Mouse (Mus musculus) heart, adult 2 months (tissue): ENCODE results near the gene Palld. TPM values are rescaled to one million over a fixed set of nuclear protein-coding genes. Genes with fewer than 3 reads are reported as not detected.

Experiments
- DNase-seq, 2 experiments: peaks; one replicate each; pipeline ENCODE4 v3.0.0; 2021
- H3K27ac ChIP-seq: fragments of 200-600 bp; 2 replicates; pipeline ENCODE4 v1.8.1; 2022
- H3K27me3 ChIP-seq: fragments of 200-500 bp; 2 replicates; pipeline ENCODE4 v1.6.1; 2012; ENCODE audit warnings: mild to moderate bottlenecking, low read length, inconsistent platforms, mixed read lengths; ENCODE audit not compliant: control insufficient read depth, insufficient read depth
- H3K36me3 ChIP-seq: fragments of 200-500 bp; 2 replicates; pipeline ENCODE4 v1.6.1; 2012; ENCODE audit warnings: low read length, inconsistent platforms; ENCODE audit not compliant: control insufficient read depth, insufficient read depth
- H3K4me1 ChIP-seq: fragments of 200-500 bp; 2 replicates; pipeline ENCODE4 v1.6.1; 2011; ENCODE audit warnings: low read length; ENCODE audit not compliant: control insufficient read depth, insufficient read depth
- H3K4me3 ChIP-seq: fragments of 200-600 bp; 2 replicates; pipeline ENCODE4 v1.8.1; 2022
- H3K79me2 ChIP-seq: fragments of 200-500 bp; replicated peaks from 2 replicates; pipeline ENCODE4 v1.6.1; 2012; ENCODE audit warnings: mild to moderate bottlenecking, inconsistent platforms, low read length, moderate library complexity, mixed read lengths; ENCODE audit not compliant: control insufficient read depth, insufficient read depth
- H3K9ac ChIP-seq: fragments of 200-500 bp; 2 replicates; pipeline ENCODE4 v1.6.1; 2012; ENCODE audit warnings: low read depth, mild to moderate bottlenecking, control low read depth, inconsistent platforms, low read length, mixed read lengths
- CTCF ChIP-seq: fragments of 200-600 bp; IDR thresholded peaks from 2 replicates; pipeline ENCODE4 v1.8.1; 2022; ENCODE audit warnings: antibody characterized with exemption, mild to moderate bottlenecking, moderate library complexity
- EP300 ChIP-seq: fragments of 200-500 bp; IDR thresholded peaks from 2 replicates; pipeline ENCODE4 v1.6.1; 2011; ENCODE audit warnings: low read depth, low read length, control low read depth; ENCODE audit not compliant: insufficient read depth
- POLR2A ChIP-seq: fragments of 200-500 bp; IDR thresholded peaks from 2 replicates; pipeline ENCODE4 v1.6.1; 2011; ENCODE audit warnings: mild to moderate bottlenecking, low read depth, low read length, control low read depth; ENCODE audit not compliant: insufficient read depth
- WGBS: fragments of 180-500 bp; shearing (Covaris S2); methylation state at CpG from one replicate; pipeline ENCODE4 v1.1.7; 2018; 5-methylcytosine and 5-hydroxymethylcytosine counted together
- intact Hi-C: fragments of 180-260 bp; cut with DNase I; formaldehyde crosslinking; loops from one replicate; pipeline ENCODE4 v1.15.1; 2025
- polyA plus RNA-seq: library from polyadenylated mRNA; depleted of rRNA; stranded (reverse); fragments of >200 nt; gene quantifications from 2 replicates; pipeline ENCODE4 v1.2.3, GENCODE M21; 2012
- total RNA-seq, 2 experiments: library from RNA; stranded (reverse); gene quantifications; 2 replicates each; pipeline ENCODE4 v1.2.3; 2021

The Palld gene
- total and polyA plus RNA-seq, 3 experiments, result 60.3 to 188 (median 169) TPM

GRCm38 (mm10) chr8:61921454-61922054, 19.1 kb upstream of the Palld start:
- H3K27me3 ChIP-seq, result no peaks in the 10 kb centered on the region
- no peak overlapping the region for H3K4me3 ChIP-seq
- H3K27ac ChIP-seq, result peak overlapping the region; percentile 70
- H3K79me2 ChIP-seq, result no peaks in the 10 kb centered on the region
- intact Hi-C loops, result no loop called here
- peak in 1 of 2 experiments; percentile 49 for DNase-seq
- no peaks in the 10 kb centered on the region; the same call in 1 of the 2 replicates for H3K4me1 ChIP-seq
- peaks cover 1% of the 10 kb centered on the region for H3K36me3 ChIP-seq
- TF ChIP-seq CTCF (no peak), POLR2A (0 out of 2 replicates have a peak, but pooled peaks have one; percentile 21)
- 0 out of 2 replicates have a peak overlapping the region, but pooled peaks have one; percentile 44 for H3K9ac ChIP-seq
- 43% methylated on average over 10 of the region's 10 CpGs for WGBS

GRCm38 (mm10) chr8:61920389-61920788, 17.9 kb upstream of the Palld start:
- H3K27ac ChIP-seq, result peak overlapping the region; percentile 70
- intact Hi-C loops, result no loop called here

DNA sequence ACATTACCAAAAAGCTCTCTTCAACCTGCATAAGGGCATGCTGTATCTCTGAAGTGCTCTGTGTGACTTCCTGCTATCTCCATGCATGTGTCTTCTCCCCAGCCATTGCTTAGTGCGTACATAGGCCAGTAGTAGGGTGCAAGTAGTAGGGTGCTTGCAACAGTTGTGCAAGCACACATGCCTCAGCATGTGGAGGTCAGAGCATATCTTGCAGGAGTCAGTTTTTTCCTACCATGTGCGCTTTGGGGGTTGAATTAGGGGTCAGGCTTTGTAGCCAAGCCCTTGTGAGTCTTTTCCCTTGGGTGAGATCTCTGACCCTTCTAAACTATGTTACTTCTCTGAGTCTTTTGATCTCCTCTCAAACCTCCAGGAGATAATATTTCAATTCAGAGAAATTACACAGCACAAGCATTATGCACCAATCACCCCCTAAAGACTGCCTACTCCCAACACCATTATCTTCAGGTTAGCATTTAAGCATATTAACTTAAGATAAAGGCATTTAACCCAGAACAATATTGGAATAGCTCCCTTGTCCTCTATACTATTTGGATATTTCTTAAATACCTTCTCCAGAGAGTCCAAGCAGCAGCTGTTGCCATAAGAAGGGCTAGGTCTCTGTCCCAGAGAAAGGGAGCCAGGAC, 16.8 kb upstream of the Palld start:
- Histone ChIP-seq H3K9ac (no peak overlapping the region), H3K79me2 (no peaks in the 10 kb centered on the region), H3K27me3 (no peaks in the 10 kb centered on the region), H3K4me1 (no peaks in the 10 kb centered on the region; the same call in 1 of the 2 replicates), H3K4me3 (no peak overlapping the region), H3K36me3 (no peaks in the 10 kb centered on the region; the same call in none of the 2 replicates), H3K27ac (no peak overlapping the region)
- WGBS, result 84% methylated on average over 2 of the region's 2 CpGs
- no peak for DNase-seq
- TF ChIP-seq CTCF, result no peak
- no peak for TF ChIP-seq EP300
- no peak for TF ChIP-seq POLR2A
- intact Hi-C loops, result no loop called here

More at GRCm38 (mm10) chr8:61920389-61920788, 17.9 kb upstream of the Palld start:
- no peaks in the 10 kb centered on the region for H3K27me3 ChIP-seq
- 54% methylated on average over 7 of the region's 7 CpGs for WGBS
- no peak overlapping the region for H3K4me3 ChIP-seq
- no peak for DNase-seq
- no peaks in the 10 kb centered on the region; the same call in 1 of the 2 replicates for H3K4me1 ChIP-seq
- TF ChIP-seq EP300, result no peak
- no peak for TF ChIP-seq CTCF
- TF ChIP-seq POLR2A, result no peak
- H3K36me3 ChIP-seq, result no peaks in the 10 kb centered on the region; the same call in none of the 2 replicates
- no peak overlapping the region for H3K9ac ChIP-seq
- H3K79me2 ChIP-seq, result no peaks in the 10 kb centered on the region

GRCm38 (mm10) chr8:61917287-61917686, 14.8 kb upstream of the Palld start:
- Histone ChIP-seq H3K4me3 (no peak overlapping the region), H3K79me2 (no peaks in the 10 kb centered on the region), H3K36me3 (no peaks in the 10 kb centered on the region; the same call in 1 of the 2 replicates), H3K27ac (no peak overlapping the region), H3K4me1 (peaks cover 1% of the 10 kb centered on the region; the same call in 1 of the 2 replicates), H3K9ac (no peak overlapping the region), H3K27me3 (no peaks in the 10 kb centered on the region)
- no peak for TF ChIP-seq EP300
- no peak for TF ChIP-seq CTCF
- TF ChIP-seq POLR2A, result no peak
- WGBS, result 80% methylated on average over 4 of the region's 4 CpGs
- no peak for DNase-seq
- intact Hi-C loops, result no loop called here

- Histone ChIP-seq H3K4me1 (peaks cover 7% of the 10 kb centered on the region), H3K27me3 (no peaks in the 10 kb centered on the region), H3K27ac (peak overlapping the region; percentile 49), H3K36me3 (peaks cover 8% of the 10 kb centered on the region), H3K79me2 (no peaks in the 10 kb centered on the region), H3K4me3 (no peak overlapping the region), H3K9ac (no peak overlapping the region)
- intact Hi-C loops, result no loop called here
- TF ChIP-seq POLR2A (peak; percentile 33; the same call in 1 of the 2 replicates), EP300 (peak; percentile 76), CTCF (no peak)
- 60% methylated on average over 9 of the region's 9 CpGs for WGBS
- DNase-seq, result no peak
These were observed 11.5 kb upstream of the Palld start for GRCm38 (mm10) chr8:61913957-61914356.

- Histone ChIP-seq H3K9ac (no peak overlapping the region), H3K27ac (no peak overlapping the region), H3K79me2 (no peaks in the 10 kb centered on the region), H3K4me1 (peaks cover 8% of the 10 kb centered on the region), H3K36me3 (peaks cover 10% of the 10 kb centered on the region), H3K4me3 (no peak overlapping the region), H3K27me3 (no peaks in the 10 kb centered on the region)
- 97% methylated on average over 5 of the region's 5 CpGs for WGBS
- TF ChIP-seq POLR2A (no peak), EP300 (no peak), CTCF (no peak)
- no peak for DNase-seq
- intact Hi-C loops, result no loop called here
These were observed 10.3 kb upstream of the Palld start for GRCm38 (mm10) chr8:61912817-61913216.
